Mouse (Mus musculus) forebrain, embryonic 16.5 days (tissue): Measurements from ENCODE around the gene Bmper. TPM values are rescaled to one million over a fixed set of nuclear protein-coding genes. Genes with fewer than 3 reads are reported as not detected.
A peak's percentile ranks its signal among the peaks of the same experiment; 100 is the strongest.

Source experiments
- ATAC-seq: fragments of 200-750 bp; cut with Nextera tagmentation; 2 replicates; pipeline ENCODE4 v1.8.0; 2017; ENCODE audit warnings: mild to moderate bottlenecking, moderate library complexity
- H3K27ac ChIP-seq: fragments of 300-500 bp; sonication (generic); 2 replicates; pipeline ENCODE4 v1.5.1; 2014; ENCODE audit warnings: low read length, control low read depth
- H3K27me3 ChIP-seq: fragments of 300-500 bp; sonication (generic); replicated peaks from 2 replicates; pipeline ENCODE4 v1.6.1; 2014; ENCODE audit warnings: low read length; ENCODE audit not compliant: control insufficient read depth, insufficient read depth
- H3K36me3 ChIP-seq: fragments of 300-500 bp; sonication (generic); 2 replicates; pipeline ENCODE4 v1.6.1; 2014; ENCODE audit not compliant: control insufficient read depth, insufficient read depth
- H3K4me1 ChIP-seq: fragments of 300-500 bp; sonication (generic); replicated peaks from 2 replicates; pipeline ENCODE4 v1.6.1; 2014; ENCODE audit warnings: low read length; ENCODE audit not compliant: control insufficient read depth, insufficient read depth
- H3K4me2 ChIP-seq: fragments of 300-500 bp; sonication (generic); 2 replicates; pipeline ENCODE4 v1.6.1; 2014; ENCODE audit warnings: mild to moderate bottlenecking, low read length, control low read depth
- H3K4me3 ChIP-seq: fragments of 300-500 bp; sonication (generic); replicated peaks from 2 replicates; pipeline ENCODE4 v1.5.1; 2014; ENCODE audit warnings: mild to moderate bottlenecking, low read length, control low read depth
- H3K9ac ChIP-seq: fragments of 300-500 bp; sonication (generic); replicated peaks from 2 replicates; pipeline ENCODE4 v1.6.1; 2014; ENCODE audit warnings: low read depth, low read length, control low read depth
- H3K9me3 ChIP-seq: fragments of 300-500 bp; sonication (generic); 2 replicates; pipeline ENCODE4 v1.6.1; 2016; ENCODE audit warnings: low read length; ENCODE audit not compliant: control insufficient read depth
- WGBS: fragments of 180-500 bp; shearing (Covaris S2); extraction: QIAGEN DNeasy Blood & Tissue Kit; methylation state at CpG from one replicate; pipeline ENCODE4 v1.1.7; 2014; 5-methylcytosine and 5-hydroxymethylcytosine counted together
- polyA plus RNA-seq: library from polyadenylated mRNA; unstranded; fragments of >200 nt; fragmentation: Nextera tagmentation; extraction: Ambion mirVana; gene quantifications from 2 replicates; pipeline ENCODE4 v1.2.1, GENCODE M21; 2015

Bmper gene
- polyA plus RNA-seq, 1 experiment from 2014 or later, result 13.6 TPM

- ATAC-seq, result no peak
- Histone ChIP-seq H3K9ac (no peak overlapping the region), H3K4me1 (no peaks in the 10 kb centered on the region; the same call in 1 of the 2 replicates), H3K9me3 (no peaks in the 10 kb centered on the region), H3K36me3 (no peaks in the 10 kb centered on the region), H3K4me3 (no peak overlapping the region), H3K27ac (no peak overlapping the region), H3K27me3 (no peaks in the 10 kb centered on the region), H3K4me2 (no peak overlapping the region)
- WGBS, result 94% methylated on average over 5 of the region's 5 CpGs
Measured at GRCm38 (mm10) chr9:23488265-23488664, 265.4 kb downstream of the Bmper start.

GRCm38 (mm10) chr9:23495400-23495799 is 272.5 kb downstream of the Bmper start:
- Histone ChIP-seq H3K27ac (no peak overlapping the region), H3K36me3 (no peaks in the 10 kb centered on the region), H3K4me3 (no peak overlapping the region), H3K27me3 (no peaks in the 10 kb centered on the region), H3K4me1 (peaks cover 15% of the 10 kb centered on the region), H3K9me3 (no peaks in the 10 kb centered on the region), H3K9ac (no peak overlapping the region), H3K4me2 (no peak overlapping the region)
- no peak for ATAC-seq
- WGBS, result 69% methylated on average over 4 of the region's 4 CpGs

DNA sequence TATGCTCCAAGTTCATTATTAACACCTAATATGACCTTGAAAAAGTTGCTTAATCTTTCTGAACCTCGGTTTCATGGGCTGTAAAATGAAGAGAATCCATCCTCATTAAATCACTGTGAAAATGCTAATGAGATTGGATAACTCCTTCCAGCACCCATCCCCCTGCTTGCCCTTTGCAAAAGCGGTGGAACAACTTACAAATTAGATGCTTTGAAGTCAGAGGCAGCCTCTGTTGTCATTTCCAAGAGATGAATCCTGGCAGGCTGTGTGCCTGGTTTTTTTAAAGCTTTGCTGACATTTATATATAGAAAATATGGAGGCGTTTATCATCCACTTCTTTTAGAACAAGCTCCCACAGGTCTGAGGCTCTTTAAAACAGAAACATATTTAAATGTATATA is 274.8 kb downstream of the Bmper start:
- Histone ChIP-seq H3K4me3 (no peak overlapping the region), H3K4me2 (peak overlapping the region; percentile 23; the same call in 1 of the 2 replicates), H3K27ac (peak overlapping the region; percentile 62), H3K9ac (no peak overlapping the region), H3K27me3 (no peaks in the 10 kb centered on the region), H3K36me3 (no peaks in the 10 kb centered on the region), H3K9me3 (no peaks in the 10 kb centered on the region), H3K4me1 (peaks cover 15% of the 10 kb centered on the region)
- WGBS, result 12% methylated on average over 3 of the region's 3 CpGs
- peak; percentile 80 for ATAC-seq

DNA sequence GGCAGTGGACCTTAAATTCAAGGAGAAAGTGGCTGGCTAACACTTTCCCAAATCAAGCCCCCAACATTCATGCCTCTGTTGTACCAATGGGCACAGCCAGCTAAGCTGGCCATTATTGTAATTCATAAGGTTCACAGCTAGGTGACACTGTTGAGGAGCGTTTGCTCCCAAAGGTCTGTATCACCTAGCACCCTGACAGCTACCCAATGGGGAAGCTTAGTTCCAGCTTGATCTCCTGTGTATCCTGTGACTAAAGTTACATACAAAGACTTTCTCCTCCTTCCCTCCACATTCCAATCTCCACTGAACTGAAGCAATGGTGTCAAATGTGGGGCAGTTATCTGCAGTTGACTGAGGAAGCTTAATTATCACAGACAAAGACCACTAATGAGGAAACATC is 311.0 kb downstream of the Bmper start:
- Histone ChIP-seq H3K36me3 (no peaks in the 10 kb centered on the region), H3K9ac (no peak overlapping the region), H3K27me3 (no peaks in the 10 kb centered on the region), H3K4me1 (no peaks in the 10 kb centered on the region), H3K4me3 (no peak overlapping the region), H3K9me3 (no peaks in the 10 kb centered on the region), H3K4me2 (no peak overlapping the region), H3K27ac (no peak overlapping the region)
- WGBS, result 14% methylated on average over 1 of the region's 1 CpGs
- no peak for ATAC-seq
